7 mouse cellular contexts compared by ENCODE assay signal in the genomic region with DNA sequence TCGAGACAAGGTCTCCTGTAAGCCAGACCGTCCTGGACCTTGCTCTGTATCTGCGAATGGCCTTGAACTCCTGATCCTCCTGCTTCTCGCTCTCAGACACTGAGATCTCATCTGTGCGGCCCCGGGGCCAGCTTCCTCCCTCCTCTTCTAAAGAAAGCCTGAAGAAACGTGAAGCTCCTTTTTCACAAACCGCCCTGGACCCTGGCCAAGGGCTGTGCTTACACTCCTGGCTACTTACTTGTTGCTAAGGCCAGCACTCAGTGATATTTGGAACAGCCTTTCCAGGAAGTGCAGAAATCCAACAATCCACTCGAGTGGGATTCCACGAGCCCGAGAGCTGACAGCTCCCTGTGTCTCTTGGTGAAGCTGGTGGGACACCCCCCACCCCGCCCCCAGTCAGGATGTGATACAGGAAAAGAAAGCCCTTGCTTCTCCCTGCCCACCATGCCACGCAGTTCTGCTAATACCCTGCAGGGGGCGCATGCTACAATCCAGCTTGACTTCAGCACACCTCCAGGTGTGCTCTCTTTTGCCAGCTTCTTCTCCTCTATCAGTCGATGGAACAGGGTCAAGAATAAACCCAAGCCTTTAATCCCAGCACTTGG. TPM values are rescaled to one million over a fixed set of nuclear protein-coding genes. Genes with fewer than 3 reads are reported as not detected.
DNase-seq lines count a peak whose midpoint lies in the region; ATAC-seq lines count a peak whose summit lies in the region.

No protein-coding gene starts in this region.

- DNase-seq in urinary bladder, postnatal 14 days (ENCODE audit: low spot score) = peak; percentile 44
- DNase-seq in urinary bladder, adult 2 months (ENCODE audit: low spot score) = no peak
- peak; percentile 49 for DNase-seq in adrenal gland, adult 8-10 months
- DNase-seq in kidney, adult 18-20 months = peak; percentile 59
- peak; percentile 87 for DNase-seq in testis, postnatal 10 days (ENCODE audit: low spot score)

- no peaks in the 10 kb centered on the region for H3K36me3 ChIP-seq in lung, embryonic 16.5 days (ENCODE audit: control insufficient read depth, insufficient read depth, low read length)

- 20% methylated on average over 15 of the region's 15 CpGs for WGBS in lung, embryonic 16.5 days

- peak; percentile 68 for ATAC-seq in erythroblast, adult 5-6 weeks (replicated peaks; ENCODE audit: low FRiP score, poor library complexity, severe bottlenecking)
- ATAC-seq in lung, embryonic 16.5 days (ENCODE audit: low read depth) = peak; percentile 23; the same call in 1 of the 2 replicates

- H3K27me3 ChIP-seq in lung, embryonic 16.5 days (ENCODE audit: control insufficient read depth, insufficient read depth, low read depth, low read length) = no peaks in the 10 kb centered on the region

- 0 out of 2 replicates have a peak overlapping the region, but pooled peaks have one; percentile 14 for H3K4me3 ChIP-seq in lung, embryonic 16.5 days (ENCODE audit: low read length)

- H3K27ac ChIP-seq in lung, embryonic 16.5 days (ENCODE audit: low read length) = no peak overlapping the region

- peak overlapping the region; percentile 22; the same call in 1 of the 2 replicates for H3K4me2 ChIP-seq in lung, embryonic 16.5 days (ENCODE audit: low read depth, low read length)

- no peaks in the 10 kb centered on the region for H3K9me3 ChIP-seq in lung, embryonic 16.5 days (ENCODE audit: control insufficient read depth, low read length)

- H3K9ac ChIP-seq in lung, embryonic 16.5 days (ENCODE audit: low read length) = peak overlapping the region; percentile 20; the same call in 1 of the 2 replicates

- H3K4me1 ChIP-seq in lung, embryonic 16.5 days (replicated peaks; ENCODE audit: control insufficient read depth, insufficient read depth, low read length) = peaks cover 5% of the 10 kb centered on the region; the same call in 1 of the 2 replicates

RNA-seq across cellular contexts. Expression of gene Rpp40, which starts 19.9 kb away (rescaled TPM):
- 7.2 and 7.6 TPM in 2 replicates for polyA plus RNA-seq in urinary bladder, adult 2 months (2012; rRNA removed)
- total RNA-seq in adrenal gland, adult 8-10 months (2022) = 10 to 100 TPM; 13.0 to 17.8 (median 15.7) TPM
- 5.6 and 11.3 TPM in 2 replicates for total RNA-seq in erythroblast, adult 5-6 weeks (2015; ENCODE audit: low replicate concordance)
- total RNA-seq in erythroblast, adult 5-6 weeks (2017; ENCODE audit: low replicate concordance) = 0.56 and 0.77 TPM in 2 replicates
- polyA plus RNA-seq in lung, embryonic 16.5 days (2015; fragmentation: Nextera tagmentation; extraction: Ambion mirVana) = 13.8 and 14.4 TPM in 2 replicates
